Comparison of ENCODE assay signal across 10 mouse cellular contexts in genomic region chr2:29944723-29945122, GRCm38 (mm10). TPM values are rescaled to one million over a fixed set of nuclear protein-coding genes. Genes with fewer than 3 reads are reported as not detected.
DNase-seq lines count a peak whose midpoint lies in the region; ATAC-seq lines count a peak whose summit lies in the region.
"Had no signal": no experiment of that assay in that cellular context is flagged by ENCODE, and none has a peak within 500 bp of the region (broad histone marks: within the 10 kb centered on the region; RNA-seq: fewer than 3 reads in every experiment).

No protein-coding gene starts in this region.

- H3K36me3 ChIP-seq in midbrain, embryonic 14.5 days (ENCODE audit: control insufficient read depth, insufficient read depth, low read length) = peaks cover 96% of the 10 kb centered on the region

- no peaks in the 10 kb centered on the region for H3K9me3 ChIP-seq in midbrain, embryonic 14.5 days (ENCODE audit: control insufficient read depth, low read length)
- H3K9me3 ChIP-seq: embryonic facial prominence, embryonic 13.5 days had no signal

- H3K4me1 ChIP-seq in midbrain, embryonic 14.5 days (ENCODE audit: control insufficient read depth, insufficient read depth, low read length) = no peaks in the 10 kb centered on the region
- H3K4me1 ChIP-seq: embryonic facial prominence, embryonic 13.5 days had no signal

- no peak overlapping the region for H3K27ac ChIP-seq in midbrain, embryonic 14.5 days (replicated peaks; ENCODE audit: low read depth, low read length)

- DNase-seq in adrenal gland, postnatal 14 days = peak; percentile 39
- DNase-seq in adrenal gland, postnatal 25 days = no peak
- DNase-seq in heart, adult 11 months = peak; percentile 98
- DNase-seq in kidney, adult 9 months = peak; percentile 87
- DNase-seq in lung, postnatal 10 days = peak; percentile 70
- DNase-seq in midbrain, embryonic 14.5 days = no peak
- DNase-seq in cerebellum, adult 11-12 months = no peak
- DNase-seq: right cerebral cortex, adult 18-20 months had no signal

- H3K4me3 ChIP-seq in midbrain, embryonic 14.5 days (replicated peaks; ENCODE audit: low read depth, low read length) = no peak overlapping the region
- H3K4me3 ChIP-seq: embryonic facial prominence, embryonic 13.5 days had no signal

- H3K9ac ChIP-seq in midbrain, embryonic 14.5 days (replicated peaks; ENCODE audit: low read length) = no peak overlapping the region
- H3K9ac ChIP-seq: embryonic facial prominence, embryonic 13.5 days had no signal

- no peak for ATAC-seq in cerebellum, adult (ENCODE audit: insufficient number of reproducible peaks, low FRiP score, low TSS enrichment)
- ATAC-seq in midbrain, embryonic 14.5 days (ENCODE audit: low FRiP score, low TSS enrichment) = no peak

- H3K27me3 ChIP-seq in midbrain, embryonic 14.5 days (ENCODE audit: control insufficient read depth, insufficient read depth, low read length) = no peaks in the 10 kb centered on the region
- H3K27me3 ChIP-seq: embryonic facial prominence, embryonic 13.5 days had no signal

- WGBS in midbrain, embryonic 14.5 days = 88% methylated on average over 1 of the region's 1 CpGs

- no peak overlapping the region for H3K4me2 ChIP-seq in midbrain, embryonic 14.5 days (ENCODE audit: low read length)
- H3K4me2 ChIP-seq: embryonic facial prominence, embryonic 13.5 days had no signal

RNA-seq across cellular contexts. Expression of gene Gle1, which starts 9.5 kb away (rescaled TPM):
- total RNA-seq in adrenal gland, postnatal 14 days (2021) = 29.1 and 35.3 TPM in 2 replicates
- 39.1 and 41.9 TPM in 2 replicates for total RNA-seq in adrenal gland, postnatal 25 days (2021)
- polyA plus RNA-seq in midbrain, embryonic 14.5 days (2014; fragmentation: Nextera tagmentation; extraction: Ambion mirVana) = 53.5 and 61.5 TPM in 2 replicates

RNA-seq across cellular contexts. Expression of gene Sptan1, which starts 20.6 kb away (rescaled TPM):
- total RNA-seq in adrenal gland, postnatal 14 days (2021) = 228 and 265 TPM in 2 replicates
- total RNA-seq in adrenal gland, postnatal 25 days (2021) = 206 and 225 TPM in 2 replicates
- 312 and 331 TPM in 2 replicates for polyA plus RNA-seq in midbrain, embryonic 14.5 days (2014; fragmentation: Nextera tagmentation; extraction: Ambion mirVana)

RNA-seq across cellular contexts. Expression of gene Odf2, which starts 55.7 kb away (rescaled TPM):
- 42.2 and 54.5 TPM in 2 replicates for total RNA-seq in adrenal gland, postnatal 14 days (2021)
- 51.0 and 66.3 TPM in 2 replicates for total RNA-seq in adrenal gland, postnatal 25 days (2021)
- polyA plus RNA-seq in midbrain, embryonic 14.5 days (2014; fragmentation: Nextera tagmentation; extraction: Ambion mirVana) = 47.1 and 60.3 TPM in 2 replicates

Comparison
In these comparisons a context has a peak if more than half of its experiments do, and no peak if none do; other contexts are left out.
1. DNase-seq: peak in adrenal gland, postnatal 14 days (single experiment), heart, adult 11 months (single experiment), kidney, adult 9 months (single experiment) and lung, postnatal 10 days (single experiment); none in adrenal gland, postnatal 25 days (single experiment), midbrain, embryonic 14.5 days (single experiment) and cerebellum, adult 11-12 months (single experiment).